Mouse (Mus musculus) ES-Bruce4 (cell line): ENCODE measurements around the gene Oxa1l. TPM values are rescaled to one million over a fixed set of nuclear protein-coding genes. Genes with fewer than 3 reads are reported as not detected.

Source experiments
- H3K27ac ChIP-seq: 2 replicates; pipeline ENCODE4 v1.5.1; 2012; ENCODE audit warnings: low read length, inconsistent platforms; ENCODE audit not compliant: insufficient read depth
- H3K27me3 ChIP-seq: 2 replicates; pipeline ENCODE4 v1.6.1; 2012; ENCODE audit warnings: mild to moderate bottlenecking, low read length, inconsistent platforms; ENCODE audit not compliant: control insufficient read depth, poor library complexity, insufficient read depth, severe bottlenecking
- H3K36me3 ChIP-seq: 2 replicates; pipeline ENCODE4 v1.6.1; 2012; ENCODE audit warnings: inconsistent platforms, mild to moderate bottlenecking, low read length, moderate library complexity; ENCODE audit not compliant: control insufficient read depth, poor library complexity, insufficient read depth, severe bottlenecking
- H3K4me1 ChIP-seq: one replicate; pipeline ENCODE4 v1.8.1; 2011; ENCODE audit warnings: low read length; ENCODE audit not compliant: control insufficient read depth, insufficient read depth
- H3K4me3 ChIP-seq: 2 replicates; pipeline ENCODE4 v1.5.1; 2011; ENCODE audit warnings: low read depth, mild to moderate bottlenecking, low read length
- H3K9ac ChIP-seq: 2 replicates; pipeline ENCODE4 v1.6.1; 2012; ENCODE audit warnings: low read depth, mild to moderate bottlenecking, inconsistent platforms; ENCODE audit not compliant: poor library complexity, severe bottlenecking
- H3K9me3 ChIP-seq: replicated peaks from 2 replicates; pipeline ENCODE4 v1.6.1; 2012; ENCODE audit warnings: mild to moderate bottlenecking, low read length, inconsistent platforms; ENCODE audit not compliant: control insufficient read depth, poor library complexity, insufficient read depth, severe bottlenecking
- CTCF ChIP-seq: IDR thresholded peaks from one replicate; pipeline ENCODE4 v1.8.1; 2011; ENCODE audit warnings: low read depth, low read length
- EP300 ChIP-seq: IDR thresholded peaks from 2 replicates; pipeline ENCODE4 v1.6.1; 2011; ENCODE audit warnings: low read depth, low read length; ENCODE audit not compliant: insufficient read depth
- POLR2A ChIP-seq: IDR thresholded peaks from one replicate; pipeline ENCODE4 v1.8.1; 2011; ENCODE audit warnings: low read length; ENCODE audit not compliant: insufficient read depth
- polyA plus RNA-seq: library from polyadenylated mRNA; stranded (reverse); fragments of >200 nt; gene quantifications from 2 replicates; pipeline ENCODE4 v1.2.4, GENCODE M21; 2011; ENCODE audit warnings: low read depth; ENCODE audit not compliant: missing spikeins, insufficient read depth, insufficient read length

Gene Oxa1l
- polyA plus RNA-seq, 1 experiment: 96.4 TPM

GRCm38 (mm10) chr14:54416229-54416775, 55.7 kb downstream of the Oxa1l start:
- Histone ChIP-seq H3K27ac (peak overlapping the region; percentile 60), H3K27me3 (no peaks in the 10 kb centered on the region)

GRCm38 (mm10) chr14:54416830-54417229, 56.2 kb downstream of the Oxa1l start:
- TF ChIP-seq EP300 (no peak), CTCF (no peak), POLR2A (no peak)
- H3K27me3 ChIP-seq: no peaks in the 10 kb centered on the region
- H3K9me3 ChIP-seq: no peaks in the 10 kb centered on the region
- no peaks in the 10 kb centered on the region for H3K36me3 ChIP-seq
- H3K27ac ChIP-seq: peak overlapping the region; percentile 60
- peak overlapping the region; percentile 62 for H3K4me3 ChIP-seq
- H3K4me1 ChIP-seq: peaks cover 2% of the 10 kb centered on the region
- peak overlapping the region; percentile 61 for H3K9ac ChIP-seq

More at GRCm38 (mm10) chr14:54416229-54416775, 55.7 kb downstream of the Oxa1l start:
- H3K4me3 ChIP-seq: peak overlapping the region; percentile 62
- H3K9ac ChIP-seq: peak overlapping the region; percentile 61
- H3K4me1 ChIP-seq: peaks cover 2% of the 10 kb centered on the region
- TF ChIP-seq POLR2A: no peak
- no peak for TF ChIP-seq EP300
- TF ChIP-seq CTCF: no peak
- H3K36me3 ChIP-seq: no peaks in the 10 kb centered on the region
- H3K9me3 ChIP-seq: no peaks in the 10 kb centered on the region

- Histone ChIP-seq H3K27me3 (no peaks in the 10 kb centered on the region), H3K4me3 (peak within 1 kb of the TSS; percentile 62), H3K9ac (peak within 1 kb of the TSS; percentile 61)
Measured at GRCm38 (mm10) chr14:54417623-54418081, 57.0 kb downstream of the Oxa1l start, which contains the start of gene Slc7a7. Slc7a7 (minus strand) TSS chr14:54417780.

More at GRCm38 (mm10) chr14:54417623-54418081, 57.0 kb downstream of the Oxa1l start, which contains the start of gene Slc7a7:
- Histone ChIP-seq H3K36me3 (no peaks in the 10 kb centered on the region), H3K4me1 (no peaks in the 10 kb centered on the region), H3K27ac (peak within 1 kb of the TSS; percentile 60), H3K9me3 (no peaks in the 10 kb centered on the region)
- TF ChIP-seq POLR2A (no peak), EP300 (no peak), CTCF (peak; percentile 74)

Other genes with a start within 250 kb of the Oxa1l start
- gene Dad1, start 106.7 kb upstream of the Oxa1l start, polyA plus RNA-seq: 119 and 129 TPM in 2 replicates
- gene Abhd4, start 106.6 kb upstream of the Oxa1l start, polyA plus RNA-seq: 102 and 109 TPM in 2 replicates
- gene Olfr49, start 75.9 kb upstream of the Oxa1l start, polyA plus RNA-seq: not detected in 2 replicates
- 46.6 and 47.7 TPM in 2 replicates for gene Slc7a7, start 56.9 kb downstream of the Oxa1l start, polyA plus RNA-seq
- 114 and 115 TPM in 2 replicates for gene Mrpl52, start 66.1 kb downstream of the Oxa1l start, polyA plus RNA-seq
- 50.4 and 60.7 TPM in 2 replicates for gene Mmp14, start 70.8 kb downstream of the Oxa1l start, polyA plus RNA-seq
- gene Lrp10, start 103.3 kb downstream of the Oxa1l start, polyA plus RNA-seq: 22.9 and 25.8 TPM in 2 replicates
- gene Rem2, start 115.3 kb downstream of the Oxa1l start, polyA plus RNA-seq: 2.6 and 4.0 TPM in 2 replicates
- gene Prmt5, start 156.7 kb downstream of the Oxa1l start, polyA plus RNA-seq: 165 and 183 TPM in 2 replicates
- gene Haus4, start 193.8 kb downstream of the Oxa1l start, polyA plus RNA-seq: 68.6 and 72.3 TPM in 2 replicates
- gene Ajuba, start 216.7 kb downstream of the Oxa1l start, polyA plus RNA-seq: 112 TPM in 2 replicates
- gene 4931414P19Rik, start 245.2 kb downstream of the Oxa1l start, polyA plus RNA-seq: 8.4 and 9.2 TPM in 2 replicates